Mouse (Mus musculus): ENCODE measurements around the gene Gabbr2.
A peak's percentile ranks its signal among the peaks of the same experiment; 100 is the strongest.

The Gabbr2 gene

GRCm38 (mm10) chr4:46847745-46848144, 143.9 kb downstream of the Gabbr2 start:
- H3K27me3 ChIP-seq (ENCODE audit: control insufficient read depth, insufficient read depth, low read length, poor library complexity, severe bottlenecking) = no peaks in the 10 kb centered on the region
- no peaks in the 10 kb centered on the region for H3K36me3 ChIP-seq (ENCODE audit: control insufficient read depth, insufficient read depth, low read length, poor library complexity, severe bottlenecking)
- no peak for DNase-seq (ENCODE audit: low read depth, low spot score)

GRCm38 (mm10) chr4:46846396-46846795, 145.3 kb downstream of the Gabbr2 start:
- Histone ChIP-seq H3K27me3 (ENCODE audit: control insufficient read depth, insufficient read depth, low read length, poor library complexity, severe bottlenecking) (no peaks in the 10 kb centered on the region), H3K36me3 (ENCODE audit: control insufficient read depth, insufficient read depth, low read length, poor library complexity, severe bottlenecking) (no peaks in the 10 kb centered on the region)
- DNase-seq (ENCODE audit: low read depth, low spot score) = no peak

GRCm38 (mm10) chr4:46844982-46845643, 146.6 kb downstream of the Gabbr2 start:
- H3K36me3 ChIP-seq (ENCODE audit: control insufficient read depth, insufficient read depth, low read length, poor library complexity, severe bottlenecking) = no peaks in the 10 kb centered on the region
- no peak for DNase-seq (ENCODE audit: low read depth, low spot score)
- H3K27me3 ChIP-seq (ENCODE audit: control insufficient read depth, insufficient read depth, low read length, poor library complexity, severe bottlenecking) = no peaks in the 10 kb centered on the region

GRCm38 (mm10) chr4:46844567-46844966, 147.1 kb downstream of the Gabbr2 start:
- H3K36me3 ChIP-seq (ENCODE audit: control insufficient read depth, insufficient read depth, low read length, poor library complexity, severe bottlenecking) = no peaks in the 10 kb centered on the region
- DNase-seq (ENCODE audit: low read depth, low spot score) = no peak
- no peaks in the 10 kb centered on the region for H3K27me3 ChIP-seq (ENCODE audit: control insufficient read depth, insufficient read depth, low read length, poor library complexity, severe bottlenecking)

- Histone ChIP-seq H3K27me3 (ENCODE audit: control insufficient read depth, insufficient read depth, low read length, poor library complexity, severe bottlenecking) (no peaks in the 10 kb centered on the region), H3K36me3 (ENCODE audit: control insufficient read depth, insufficient read depth, low read length, poor library complexity, severe bottlenecking) (no peaks in the 10 kb centered on the region)
- no peak for DNase-seq (ENCODE audit: low read depth, low spot score)
These were observed 149.1 kb downstream of the Gabbr2 start for GRCm38 (mm10) chr4:46842596-46842995.

- H3K36me3 ChIP-seq (ENCODE audit: control insufficient read depth, insufficient read depth, low read length, poor library complexity, severe bottlenecking) = no peaks in the 10 kb centered on the region
- H3K27me3 ChIP-seq (ENCODE audit: control insufficient read depth, insufficient read depth, low read length, poor library complexity, severe bottlenecking) = no peaks in the 10 kb centered on the region
- no peak for DNase-seq (ENCODE audit: low read depth, low spot score)
These were observed 151.5 kb downstream of the Gabbr2 start for GRCm38 (mm10) chr4:46840146-46840545.

GRCm38 (mm10) chr4:46837362-46837761, 154.3 kb downstream of the Gabbr2 start:
- H3K27me3 ChIP-seq (ENCODE audit: control insufficient read depth, insufficient read depth, low read length, poor library complexity, severe bottlenecking) = no peaks in the 10 kb centered on the region
- no peaks in the 10 kb centered on the region for H3K36me3 ChIP-seq (ENCODE audit: control insufficient read depth, insufficient read depth, low read length, poor library complexity, severe bottlenecking)
- no peak for DNase-seq (ENCODE audit: low read depth, low spot score)

GRCm38 (mm10) chr4:46836065-46836464, 155.6 kb downstream of the Gabbr2 start:
- H3K27me3 ChIP-seq (ENCODE audit: control insufficient read depth, insufficient read depth, low read length, poor library complexity, severe bottlenecking) = no peaks in the 10 kb centered on the region
- no peaks in the 10 kb centered on the region for H3K36me3 ChIP-seq (ENCODE audit: control insufficient read depth, insufficient read depth, low read length, poor library complexity, severe bottlenecking)
- DNase-seq (ENCODE audit: low read depth, low spot score) = no peak

GRCm38 (mm10) chr4:46835064-46835463, 156.6 kb downstream of the Gabbr2 start:
- no peak for DNase-seq (ENCODE audit: low read depth, low spot score)
- Histone ChIP-seq H3K27me3 (ENCODE audit: control insufficient read depth, insufficient read depth, low read length, poor library complexity, severe bottlenecking) (no peaks in the 10 kb centered on the region), H3K36me3 (ENCODE audit: control insufficient read depth, insufficient read depth, low read length, poor library complexity, severe bottlenecking) (no peaks in the 10 kb centered on the region)

GRCm38 (mm10) chr4:46832834-46833544, 158.7 kb downstream of the Gabbr2 start:
- no peaks in the 10 kb centered on the region for H3K36me3 ChIP-seq (ENCODE audit: control insufficient read depth, insufficient read depth, low read length, poor library complexity, severe bottlenecking)
- no peaks in the 10 kb centered on the region for H3K27me3 ChIP-seq (ENCODE audit: control insufficient read depth, insufficient read depth, low read length, poor library complexity, severe bottlenecking)
- DNase-seq (ENCODE audit: low read depth, low spot score) = peak; percentile 41

- Histone ChIP-seq H3K36me3 (ENCODE audit: control insufficient read depth, insufficient read depth, low read length, poor library complexity, severe bottlenecking) (no peaks in the 10 kb centered on the region), H3K27me3 (ENCODE audit: control insufficient read depth, insufficient read depth, low read length, poor library complexity, severe bottlenecking) (no peaks in the 10 kb centered on the region)
- DNase-seq (ENCODE audit: low read depth, low spot score) = no peak
These were observed 162.0 kb downstream of the Gabbr2 start for GRCm38 (mm10) chr4:46829656-46830055.

- Histone ChIP-seq H3K36me3 (ENCODE audit: control insufficient read depth, insufficient read depth, low read length, poor library complexity, severe bottlenecking) (no peaks in the 10 kb centered on the region), H3K27me3 (ENCODE audit: control insufficient read depth, insufficient read depth, low read length, poor library complexity, severe bottlenecking) (no peaks in the 10 kb centered on the region)
- no peak for DNase-seq (ENCODE audit: low read depth, low spot score)
These were observed 163.5 kb downstream of the Gabbr2 start for GRCm38 (mm10) chr4:46828141-46828571.

- DNase-seq (ENCODE audit: low read depth, low spot score) = no peak
- no peaks in the 10 kb centered on the region for H3K36me3 ChIP-seq (ENCODE audit: control insufficient read depth, insufficient read depth, low read length, poor library complexity, severe bottlenecking)
These were observed 164.2 kb downstream of the Gabbr2 start for GRCm38 (mm10) chr4:46827471-46827870.

GRCm38 (mm10) chr4:46825846-46826529, 165.7 kb downstream of the Gabbr2 start:
- H3K36me3 ChIP-seq (ENCODE audit: control insufficient read depth, insufficient read depth, low read length, poor library complexity, severe bottlenecking) = no peaks in the 10 kb centered on the region
- H3K27me3 ChIP-seq (ENCODE audit: control insufficient read depth, insufficient read depth, low read length, poor library complexity, severe bottlenecking) = no peaks in the 10 kb centered on the region
- DNase-seq (ENCODE audit: low read depth, low spot score) = no peak

More at GRCm38 (mm10) chr4:46827471-46827870, 164.2 kb downstream of the Gabbr2 start:
- no peaks in the 10 kb centered on the region for H3K27me3 ChIP-seq (ENCODE audit: control insufficient read depth, insufficient read depth, low read length, poor library complexity, severe bottlenecking)

- no peaks in the 10 kb centered on the region for H3K36me3 ChIP-seq (ENCODE audit: control insufficient read depth, insufficient read depth, low read length, poor library complexity, severe bottlenecking)
- H3K27me3 ChIP-seq (ENCODE audit: control insufficient read depth, insufficient read depth, low read length, poor library complexity, severe bottlenecking) = no peaks in the 10 kb centered on the region
- no peak for DNase-seq (ENCODE audit: low read depth, low spot score)
These were observed 167.9 kb downstream of the Gabbr2 start for GRCm38 (mm10) chr4:46823738-46824137.
